Mouse (Mus musculus): ENCODE results near the gene Acox2.
"Not testable (repeated sequence)": the region's sequence is repeated elsewhere in the genome, so short reads cannot be mapped to it uniquely, and the experiment has no call there.

Gene Acox2

GRCm38 (mm10) chr14:8259166-8259565, at the start of gene Acox2:
Acox2 (minus strand) TSS chr14:8259353.
- in situ Hi-C loops (cut with MboI, MseI) = no loop called here

- in situ Hi-C loops (cut with MboI, MseI) = no loop called here
Measured at GRCm38 (mm10) chr14:8308650-8309049, 49.5 kb upstream of the Acox2 start.

GRCm38 (mm10) chr14:8306884-8307283, 47.7 kb upstream of the Acox2 start:
- in situ Hi-C loops (cut with MboI, MseI) = no loop called here

GRCm38 (mm10) chr14:8305014-8305413, 45.9 kb upstream of the Acox2 start:
- in situ Hi-C loops (cut with MboI, MseI) = no loop called here

GRCm38 (mm10) chr14:8304082-8304481, 44.9 kb upstream of the Acox2 start:
- in situ Hi-C loops (cut with MboI, MseI) = no loop called here

GRCm38 (mm10) chr14:8302687-8303086, 43.5 kb upstream of the Acox2 start:
- in situ Hi-C loops (cut with MboI, MseI) = no loop called here

- in situ Hi-C loops (cut with MboI, MseI) = no loop called here
Measured at GRCm38 (mm10) chr14:8300281-8300680, 41.1 kb upstream of the Acox2 start.

GRCm38 (mm10) chr14:8297889-8298293, 38.7 kb upstream of the Acox2 start:
- in situ Hi-C loops (cut with MboI, MseI) = no loop called here

- in situ Hi-C loops (cut with MboI, MseI) = no loop called here
Measured at GRCm38 (mm10) chr14:8294257-8294656, 35.1 kb upstream of the Acox2 start.

- in situ Hi-C loops (cut with MboI, MseI) = not testable (repeated sequence)
Measured at GRCm38 (mm10) chr14:8286595-8286994, 27.4 kb upstream of the Acox2 start.

GRCm38 (mm10) chr14:8283784-8284183, 24.6 kb upstream of the Acox2 start:
- in situ Hi-C loops (cut with MboI, MseI) = no loop called here

GRCm38 (mm10) chr14:8271281-8271680, 12.1 kb upstream of the Acox2 start:
- in situ Hi-C loops (cut with MboI, MseI) = not testable (repeated sequence)

- in situ Hi-C loops (cut with MboI, MseI) = no loop called here
Measured at GRCm38 (mm10) chr14:8264378-8264777, 5.2 kb upstream of the Acox2 start.

GRCm38 (mm10) chr14:8262242-8262641, 3.1 kb upstream of the Acox2 start:
- in situ Hi-C loops (cut with MboI, MseI) = no loop called here

GRCm38 (mm10) chr14:8260214-8260613, 1.1 kb upstream of the Acox2 start:
- in situ Hi-C loops (cut with MboI, MseI) = no loop called here

GRCm38 (mm10) chr14:8258752-8259151, 401 bp downstream of the Acox2 start:
- in situ Hi-C loops (cut with MboI, MseI) = no loop called here

- in situ Hi-C loops (cut with MboI, MseI) = no loop called here
Measured at GRCm38 (mm10) chr14:8258335-8258627, 872 bp downstream of the Acox2 start.

GRCm38 (mm10) chr14:8257521-8258334, 1.4 kb downstream of the Acox2 start:
- in situ Hi-C loops (cut with MboI, MseI) = no loop called here

- in situ Hi-C loops (cut with MboI, MseI) = no loop called here
Measured at GRCm38 (mm10) chr14:8256881-8257280, 2.3 kb downstream of the Acox2 start.

GRCm38 (mm10) chr14:8256072-8256471, 3.1 kb downstream of the Acox2 start:
- in situ Hi-C loops (cut with MboI, MseI) = no loop called here

- in situ Hi-C loops (cut with MboI, MseI) = no loop called here
Measured at GRCm38 (mm10) chr14:8255076-8255729, 4.0 kb downstream of the Acox2 start.

- in situ Hi-C loops (cut with MboI, MseI) = no loop called here
Measured at GRCm38 (mm10) chr14:8251330-8251885, 7.7 kb downstream of the Acox2 start.

Measured in regulatory T cell (primary cell).